Mouse (Mus musculus): ENCODE data around the gene Rab27a.

Rab27a gene

DNA sequence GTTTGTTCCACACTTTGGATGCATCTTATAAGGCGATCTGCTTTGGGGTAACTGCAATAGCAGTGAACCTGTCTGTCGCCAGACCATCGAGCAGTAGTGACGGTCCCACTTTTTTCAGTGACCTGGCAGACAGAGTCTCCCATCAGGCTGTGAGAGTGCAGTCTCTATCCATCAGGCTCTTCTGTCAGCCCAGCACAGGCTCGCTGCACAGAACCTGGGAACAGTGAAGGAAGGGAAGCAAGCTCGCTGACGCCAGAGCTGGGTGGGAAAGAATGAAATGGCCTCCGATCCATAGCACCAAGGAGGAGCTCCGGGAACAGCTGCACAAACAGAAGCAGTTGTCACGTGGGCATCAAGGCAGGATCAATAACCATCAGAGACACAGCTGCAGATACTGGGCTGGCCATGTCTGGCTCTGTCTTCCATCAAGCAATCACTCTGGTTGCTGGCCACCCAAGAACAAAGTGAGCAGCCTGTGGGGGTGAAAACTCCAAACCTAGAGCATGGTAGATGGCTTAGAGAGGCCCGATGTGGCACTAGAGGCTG, 92.8 kb downstream of the Rab27a start:
- no peak for ATAC-seq (ENCODE audit: insufficient number of reproducible peaks, low FRiP score, low TSS enrichment)
